Mouse (Mus musculus) G1E-ER4 (cell line): Measurements from ENCODE around the gene Cib4. TPM values are rescaled to one million over a fixed set of nuclear protein-coding genes. Genes with fewer than 3 reads are reported as not detected.

Source experiments
- GATA1 ChIP-seq: IDR thresholded peaks from one replicate; pipeline ENCODE4 v1.8.0; 2012; ENCODE audit warnings: low read length, inconsistent platforms
- polyA plus RNA-seq: library from polyadenylated mRNA; stranded (reverse); fragments of >175 nt; gene quantifications from 2 replicates; pipeline ENCODE4 v1.2.3, GENCODE M21; 2012

Gene Cib4
- polyA plus RNA-seq, 1 experiment = not detected

GRCm38 (mm10) chr5:30580725-30581124 lies 35.1 kb upstream of the Cib4 start:
- TF ChIP-seq GATA1 = no peak

GRCm38 (mm10) chr5:30578445-30579080 lies 32.9 kb upstream of the Cib4 start:
- no peak for TF ChIP-seq GATA1

GRCm38 (mm10) chr5:30577654-30578310 lies 32.1 kb upstream of the Cib4 start:
- TF ChIP-seq GATA1 = no peak

- TF ChIP-seq GATA1 = no peak
Measured at GRCm38 (mm10) chr5:30577251-30577650, 31.6 kb upstream of the Cib4 start.

- TF ChIP-seq GATA1 = peak; percentile 48
Measured at GRCm38 (mm10) chr5:30576233-30576632, 30.6 kb upstream of the Cib4 start.

- TF ChIP-seq GATA1 = no peak
Measured at GRCm38 (mm10) chr5:30574367-30574766, 28.7 kb upstream of the Cib4 start.

GRCm38 (mm10) chr5:30571820-30572219 lies 26.2 kb upstream of the Cib4 start:
- TF ChIP-seq GATA1 = no peak

GRCm38 (mm10) chr5:30568479-30568878 lies 22.8 kb upstream of the Cib4 start:
- TF ChIP-seq GATA1 = no peak

- TF ChIP-seq GATA1 = no peak
Measured at GRCm38 (mm10) chr5:30559986-30560493, 14.4 kb upstream of the Cib4 start.

GRCm38 (mm10) chr5:30559421-30559820 lies 13.8 kb upstream of the Cib4 start:
- TF ChIP-seq GATA1 = no peak

GRCm38 (mm10) chr5:30556284-30556683 lies 10.6 kb upstream of the Cib4 start:
- TF ChIP-seq GATA1 = no peak

- no peak for TF ChIP-seq GATA1
Measured at GRCm38 (mm10) chr5:30554981-30555380, 9.3 kb upstream of the Cib4 start.

GRCm38 (mm10) chr5:30553936-30554335 lies 8.3 kb upstream of the Cib4 start:
- TF ChIP-seq GATA1 = no peak

- TF ChIP-seq GATA1 = no peak
Measured at GRCm38 (mm10) chr5:30552006-30552405, 6.4 kb upstream of the Cib4 start.

- TF ChIP-seq GATA1 = no peak
Measured at GRCm38 (mm10) chr5:30551022-30551638, 5.5 kb upstream of the Cib4 start.

- TF ChIP-seq GATA1 = no peak
Measured at GRCm38 (mm10) chr5:30550334-30551021, 4.8 kb upstream of the Cib4 start.
